Mouse (Mus musculus): Measurements from ENCODE around the gene Cer1.

GRCm38 (mm10) chr4:82881366-82881765 lies 3.6 kb downstream of the Cer1 start:
- no peak for TF ChIP-seq CTCF (IDR thresholded peaks at IDR 0.05; ENCODE audit: low read depth, low read length)
- TF ChIP-seq TAL1 (conservative IDR thresholded peaks at IDR 0.05; ENCODE audit: low read depth, low read length): no peak
